Mouse (Mus musculus) kidney, adult 2 months (tissue): ENCODE data around the gene Vamp5.

Source experiments
- CTCF ChIP-seq: fragments of 200-500 bp; conservative IDR thresholded peaks from 2 replicates; pipeline ENCODE4 v1.5.1; 2011; ENCODE audit warnings: low read depth, mild to moderate bottlenecking, control low read depth, low read length, moderate library complexity, mixed read lengths; ENCODE audit not compliant: insufficient read depth, insufficient read length
- POLR2A ChIP-seq: fragments of 200-500 bp; IDR thresholded peaks from one replicate; pipeline ENCODE4 v1.6.1; 2011; ENCODE audit warnings: low read depth, low read length, control low read depth

GRCm38 (mm10) chr6:72388266-72388665 lies 8.0 kb upstream of the Vamp5 start:
- TF ChIP-seq CTCF = no peak
- TF ChIP-seq POLR2A = no peak
